In genomic region chr4:55328471-55328870, GRCm38 (mm10) we compare ENCODE assay signal across 25 mouse cellular contexts. TPM values are rescaled to one million over a fixed set of nuclear protein-coding genes. Genes with fewer than 3 reads are reported as not detected.
A peak's percentile ranks its signal among the peaks of the same experiment; 100 is the strongest.
DNase-seq lines count a peak whose midpoint lies in the region; ATAC-seq lines count a peak whose summit lies in the region.
"Had no signal": no experiment of that assay in that cellular context is flagged by ENCODE, and none has a peak within 500 bp of the region (broad histone marks: within the 10 kb centered on the region; RNA-seq: fewer than 3 reads in every experiment).

No protein-coding gene starts in this region.

- peak; percentile 24; the same call in 1 of the 2 replicates for ATAC-seq in frontal cortex, adult (ENCODE audit: low TSS enrichment)
- ATAC-seq: activated CD4-positive, CD25-positive, alpha-beta regulatory T cell, adult 4 months; forebrain, embryonic 15.5 days; hindbrain, postnatal 0 days; inflammation-experienced regulatory T-cells, adult 6 months had no signal

- no peak for DNase-seq in frontal cortex, postnatal 25 days (ENCODE audit: low spot score in 2 of 2)
- peak; percentile 64 for DNase-seq in thymus, postnatal 0 days (ENCODE audit: low spot score)
- DNase-seq in thymus, postnatal 10 days (ENCODE audit: low spot score in 2 of 2), result no peak
- DNase-seq in A20 (ENCODE audit: low read depth, low spot score), result peak; percentile 83
- peak; percentile 41 for DNase-seq in brain, adult 2 months (ENCODE audit: low read depth, low spot score)
- DNase-seq in right cerebral cortex, postnatal 36 days (ENCODE audit: low spot score in 2 of 2), result no peak
- no peak for DNase-seq in c-Kit-positive CD71-positive TER-119-positive erythroid progenitor cells, embryonic 14.5 days (ENCODE audit: low spot score)
- DNase-seq: adrenal gland, adult 8-10 months; adrenal gland, postnatal 25 days; B cell, adult 2 months; cerebellum, adult 11 months; cerebellum, adult 2 months; cerebellum, adult 9-11 months; cerebellum, postnatal 25 days; embryo, embryonic 11 days; gastrocnemius, adult 2 months; gastrocnemius, postnatal 14 days; heart, adult 18-20 months; heart, postnatal 10 days; heart, postnatal 36 days had no signal

RNA-seq across cellular contexts. Expression of gene Rad23b, which starts 21.4 kb away (rescaled TPM):
- polyA plus RNA-seq in thymus, postnatal 0 days (2015; fragmentation: Nextera tagmentation; extraction: Ambion mirVana), result 63.9 and 68.6 TPM in 2 replicates

Comparison
In these comparisons a context has a peak if more than half of its experiments do, and no peak if none do; other contexts are left out.
1. DNase-seq: peak in thymus, postnatal 0 days (single experiment), A20 (single experiment) and brain, adult 2 months (single experiment); none in frontal cortex, postnatal 25 days (0 of 2), thymus, postnatal 10 days (0 of 2), right cerebral cortex, postnatal 36 days (0 of 2) and c-Kit-positive CD71-positive TER-119-positive erythroid progenitor cells, embryonic 14.5 days (single experiment).